Mouse (Mus musculus): Measurements from ENCODE around the gene Gm9887. TPM values are rescaled to one million over a fixed set of nuclear protein-coding genes. Genes with fewer than 3 reads are reported as not detected.

Gm9887 gene
- polyA plus RNA-seq, 1 experiment = 6.5 TPM

DNA sequence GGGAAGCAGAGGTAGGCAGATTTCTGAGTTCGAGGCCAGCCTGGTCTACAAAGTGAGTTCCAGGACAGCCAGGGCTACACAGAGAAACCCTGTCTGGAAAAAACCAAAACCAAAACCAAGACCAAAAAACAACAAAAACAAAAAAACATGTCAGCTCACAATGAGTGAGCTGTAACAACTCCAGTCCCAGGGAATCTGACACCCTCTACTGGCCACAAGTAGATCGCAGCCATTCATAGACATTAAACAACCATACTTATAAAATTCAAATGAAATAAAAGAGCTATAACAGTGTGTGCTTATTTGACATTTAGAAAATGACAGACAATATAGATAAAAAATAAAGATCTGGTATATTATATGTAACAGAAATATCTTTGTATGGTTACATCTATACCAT lies 38.7 kb downstream of the Gm9887 start:
- H3K79me2 ChIP-seq (ENCODE audit: control insufficient read depth, insufficient read depth) = peaks cover 6% of the 10 kb centered on the region
- no peak for TF ChIP-seq USF1 (IDR thresholded peaks at IDR 0.05; ENCODE audit: low read depth)
- no peak for TF ChIP-seq MYOD1 (IDR thresholded peaks at IDR 0.05; ENCODE audit: control insufficient read depth, insufficient read length, low read depth)
- TF ChIP-seq CTCF (IDR thresholded peaks at IDR 0.05; ENCODE audit: control insufficient read depth, insufficient read depth, insufficient read length) = no peak
- TF ChIP-seq FOSL1 (IDR thresholded peaks at IDR 0.05; ENCODE audit: insufficient read depth, low read length, poor library complexity, severe bottlenecking) = no peak
- TF ChIP-seq MAX (IDR thresholded peaks at IDR 0.05) = no peak
- no peak for TF ChIP-seq MYOG (IDR thresholded peaks at IDR 0.05; ENCODE audit: control insufficient read depth, extremely low read depth, insufficient read length)
- TF ChIP-seq CEBPB (IDR thresholded peaks at IDR 0.05; ENCODE audit: low read depth) = no peak
- H3ac ChIP-seq (ENCODE audit: control insufficient read depth, insufficient read length, low read depth) = no peak overlapping the region
- peaks cover 88% of the 10 kb centered on the region for H3K36me3 ChIP-seq (ENCODE audit: control insufficient read depth, insufficient read depth)
- no peaks in the 10 kb centered on the region for H3K27me3 ChIP-seq (ENCODE audit: control insufficient read depth, insufficient read depth, insufficient read length)
- H3K79me3 ChIP-seq (ENCODE audit: low read depth) = no peaks in the 10 kb centered on the region
- no peak overlapping the region for H3K4me3 ChIP-seq (ENCODE audit: insufficient read depth, poor library complexity, severe bottlenecking)

DNA sequence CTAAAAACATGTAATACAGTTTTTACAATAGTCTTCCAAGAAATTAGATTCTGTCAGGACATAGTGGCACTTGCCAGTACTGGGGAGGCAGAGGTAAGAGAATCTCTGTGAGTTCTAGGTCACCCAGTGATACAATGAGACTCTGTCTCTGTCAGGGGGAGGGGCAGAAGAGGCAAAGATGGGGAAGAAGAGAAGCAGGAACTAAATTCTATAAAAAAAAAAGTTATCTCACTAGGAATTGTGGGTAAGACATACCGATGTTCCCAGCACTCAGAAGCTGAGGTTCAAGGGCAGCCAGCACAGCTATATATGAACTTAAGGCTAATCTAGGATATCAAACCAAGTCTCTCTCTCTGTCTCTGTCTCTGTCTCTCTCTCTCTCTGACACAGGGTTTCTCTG lies 40.1 kb downstream of the Gm9887 start:
- Histone ChIP-seq H3ac (ENCODE audit: control insufficient read depth, insufficient read length, low read depth) (no peak overlapping the region), H3K36me3 (ENCODE audit: control insufficient read depth, insufficient read depth) (peaks cover 84% of the 10 kb centered on the region), H3K79me2 (ENCODE audit: control insufficient read depth, insufficient read depth) (peaks cover 6% of the 10 kb centered on the region), H3K79me3 (ENCODE audit: low read depth) (no peaks in the 10 kb centered on the region), H3K4me3 (ENCODE audit: insufficient read depth, poor library complexity, severe bottlenecking) (no peak overlapping the region), H3K27me3 (ENCODE audit: control insufficient read depth, insufficient read depth, insufficient read length) (no peaks in the 10 kb centered on the region)
- TF ChIP-seq CEBPB (IDR thresholded peaks at IDR 0.05; ENCODE audit: low read depth) (no peak), MYOG (IDR thresholded peaks at IDR 0.05; ENCODE audit: control insufficient read depth, extremely low read depth, insufficient read length) (no peak), MYOD1 (IDR thresholded peaks at IDR 0.05; ENCODE audit: control insufficient read depth, insufficient read length, low read depth) (no peak), MAX (IDR thresholded peaks at IDR 0.05) (no peak), FOSL1 (IDR thresholded peaks at IDR 0.05; ENCODE audit: insufficient read depth, low read length, poor library complexity, severe bottlenecking) (no peak), CTCF (IDR thresholded peaks at IDR 0.05; ENCODE audit: control insufficient read depth, insufficient read depth, insufficient read length) (no peak), USF1 (IDR thresholded peaks at IDR 0.05; ENCODE audit: low read depth) (no peak)

DNA sequence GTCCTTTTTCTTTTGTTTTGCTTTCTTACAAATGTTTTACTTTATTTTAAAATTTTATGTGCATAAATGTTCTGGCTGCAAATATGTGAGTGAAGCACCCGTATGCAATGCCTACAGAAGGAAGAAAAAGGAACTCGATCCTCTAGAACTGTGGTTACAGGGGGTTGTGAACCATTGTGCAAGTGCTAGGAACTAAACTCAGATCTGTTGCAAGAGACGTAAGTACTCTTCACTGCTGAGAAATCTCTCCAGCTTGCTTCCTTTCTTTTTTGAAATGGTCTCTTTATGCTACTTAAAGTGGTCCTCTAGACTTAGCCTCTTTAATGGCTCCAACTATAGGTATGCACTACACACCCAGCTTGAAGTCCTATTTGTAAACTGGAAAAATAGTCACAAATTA lies 41.1 kb downstream of the Gm9887 start:
- Histone ChIP-seq H3K79me2 (ENCODE audit: control insufficient read depth, insufficient read depth) (peaks cover 6% of the 10 kb centered on the region), H3K27me3 (ENCODE audit: control insufficient read depth, insufficient read depth, insufficient read length) (no peaks in the 10 kb centered on the region), H3K79me3 (ENCODE audit: low read depth) (no peaks in the 10 kb centered on the region), H3K36me3 (ENCODE audit: control insufficient read depth, insufficient read depth) (peaks cover 82% of the 10 kb centered on the region), H3ac (ENCODE audit: control insufficient read depth, insufficient read length, low read depth) (no peak overlapping the region), H3K4me3 (ENCODE audit: insufficient read depth, poor library complexity, severe bottlenecking) (no peak overlapping the region)
- TF ChIP-seq MYOG (IDR thresholded peaks at IDR 0.05; ENCODE audit: control insufficient read depth, extremely low read depth, insufficient read length) (no peak), USF1 (IDR thresholded peaks at IDR 0.05; ENCODE audit: low read depth) (no peak), FOSL1 (IDR thresholded peaks at IDR 0.05; ENCODE audit: insufficient read depth, low read length, poor library complexity, severe bottlenecking) (no peak), MAX (IDR thresholded peaks at IDR 0.05) (no peak), CEBPB (IDR thresholded peaks at IDR 0.05; ENCODE audit: low read depth) (no peak), CTCF (IDR thresholded peaks at IDR 0.05; ENCODE audit: control insufficient read depth, insufficient read depth, insufficient read length) (no peak), MYOD1 (IDR thresholded peaks at IDR 0.05; ENCODE audit: control insufficient read depth, insufficient read length, low read depth) (no peak)

Small RNA genes lying within 50 kb of the gene (microRNA-seq; reads per million reads assigned to microRNA genes)
- gene Gm47299 (ENCODE audit: borderline microRNAs expressed) = 0.16 reads per million
- gene Gm47305 (ENCODE audit: borderline microRNAs expressed) = not detected

Other genes starting within 250 kb of the Gm9887 start
- gene Rps29, start 213.3 kb downstream of the Gm9887 start, polyA plus RNA-seq (2012; fragmentation: generic; extraction: Trizol) = 10,268 TPM
- 30.4 TPM for gene Lrr1, start 203.6 kb downstream of the Gm9887 start, polyA plus RNA-seq (2012; fragmentation: generic; extraction: Trizol)
- 980 TPM for gene Rpl36al, start 188.4 kb downstream of the Gm9887 start, polyA plus RNA-seq (2012; fragmentation: generic; extraction: Trizol)
- 39.6 TPM for gene Mgat2, start 188.3 kb downstream of the Gm9887 start, polyA plus RNA-seq (2012; fragmentation: generic; extraction: Trizol)
- 15.4 TPM for gene Gm49383, start 175.4 kb downstream of the Gm9887 start, polyA plus RNA-seq (2012; fragmentation: generic; extraction: Trizol)
- gene Dnaaf2, start 174.0 kb downstream of the Gm9887 start, polyA plus RNA-seq (2012; fragmentation: generic; extraction: Trizol) = 6.5 TPM
- 14.2 TPM for gene Gm49384, start 168.2 kb downstream of the Gm9887 start, polyA plus RNA-seq (2012; fragmentation: generic; extraction: Trizol)
- 14.2 TPM for gene Pole2, start 144.3 kb downstream of the Gm9887 start, polyA plus RNA-seq (2012; fragmentation: generic; extraction: Trizol)
- gene Klhdc1, start 131.3 kb downstream of the Gm9887 start, polyA plus RNA-seq (2012; fragmentation: generic; extraction: Trizol) = 1.8 TPM
- 62.6 TPM for gene Klhdc2, start 75.8 kb downstream of the Gm9887 start, polyA plus RNA-seq (2012; fragmentation: generic; extraction: Trizol)
- 6.4 TPM for gene Nemf, start 15.3 kb downstream of the Gm9887 start, polyA plus RNA-seq (2012; fragmentation: generic; extraction: Trizol)
- gene Arf6, start 308 bp downstream of the Gm9887 start, polyA plus RNA-seq (2012; fragmentation: generic; extraction: Trizol) = 87.3 TPM
- 26.7 TPM for gene Vcpkmt, start 210.6 kb upstream of the Gm9887 start, polyA plus RNA-seq (2012; fragmentation: generic; extraction: Trizol)